Mouse (Mus musculus): Measurements from ENCODE around the gene 1700037H04Rik. TPM values are rescaled to one million over a fixed set of nuclear protein-coding genes. Genes with fewer than 3 reads are reported as not detected.
"Not testable (repeated sequence)": the region's sequence is repeated elsewhere in the genome, so short reads cannot be mapped to it uniquely, and the experiment has no call there.

Gene 1700037H04Rik
- polyA plus RNA-seq, 1 experiment from 2014 or later: 98.6 TPM

- Histone ChIP-seq H3K36me3 (peaks cover 5% of the 10 kb centered on the region; the same call in 1 of the 2 replicates), H3K4me1 (replicated peaks) (peaks cover 14% of the 10 kb centered on the region), H3K9ac (no peak overlapping the region), H3K4me3 (replicated peaks) (no peak overlapping the region), H3K9me3 (no peaks in the 10 kb centered on the region), H3K4me2 (replicated peaks) (no peak overlapping the region), H3K27me3 (replicated peaks) (no peaks in the 10 kb centered on the region), H3K27ac (no peak overlapping the region)
- ATAC-seq: no peak
- 66% methylated on average over 2 of the region's 2 CpGs for WGBS
Measured at GRCm38 (mm10) chr2:131130849-131131248, 29.0 kb downstream of the 1700037H04Rik start.

GRCm38 (mm10) chr2:131129836-131130235 is 30.0 kb downstream of the 1700037H04Rik start:
- H3K27me3 ChIP-seq (replicated peaks): no peaks in the 10 kb centered on the region
- H3K4me2 ChIP-seq (replicated peaks): no peak overlapping the region
- H3K9ac ChIP-seq: no peak overlapping the region
- ATAC-seq: no peak
- H3K36me3 ChIP-seq: peaks cover 5% of the 10 kb centered on the region; the same call in 1 of the 2 replicates
- WGBS: 56% methylated on average over 5 of the region's 5 CpGs
- H3K4me3 ChIP-seq (replicated peaks): no peak overlapping the region
- no peak overlapping the region for H3K27ac ChIP-seq
- no peaks in the 10 kb centered on the region for H3K9me3 ChIP-seq
- H3K4me1 ChIP-seq (replicated peaks): peaks cover 14% of the 10 kb centered on the region

GRCm38 (mm10) chr2:131128636-131129157 is 31.2 kb downstream of the 1700037H04Rik start:
- H3K4me3 ChIP-seq (replicated peaks): no peak overlapping the region
- WGBS: 73% methylated on average over 3 of the region's 3 CpGs
- no peak for ATAC-seq
- H3K4me2 ChIP-seq (replicated peaks): peak overlapping the region; percentile 88; the same call in 1 of the 2 replicates
- H3K9ac ChIP-seq: no peak overlapping the region
- H3K36me3 ChIP-seq: no peaks in the 10 kb centered on the region
- H3K9me3 ChIP-seq: no peaks in the 10 kb centered on the region
- no peaks in the 10 kb centered on the region for H3K27me3 ChIP-seq (replicated peaks)
- no peak overlapping the region for H3K27ac ChIP-seq
- peaks cover 16% of the 10 kb centered on the region for H3K4me1 ChIP-seq (replicated peaks)

GRCm38 (mm10) chr2:131128211-131128610 is 31.7 kb downstream of the 1700037H04Rik start:
- Histone ChIP-seq H3K9ac (no peak overlapping the region), H3K9me3 (no peaks in the 10 kb centered on the region), H3K27me3 (replicated peaks) (no peaks in the 10 kb centered on the region), H3K27ac (no peak overlapping the region), H3K4me2 (replicated peaks) (peak overlapping the region; percentile 88), H3K36me3 (no peaks in the 10 kb centered on the region), H3K4me1 (replicated peaks) (peaks cover 16% of the 10 kb centered on the region), H3K4me3 (replicated peaks) (peak overlapping the region; percentile 47)
- no peak for ATAC-seq
- WGBS: 75% methylated on average over 5 of the region's 5 CpGs

GRCm38 (mm10) chr2:131127161-131127730 is 32.6 kb downstream of the 1700037H04Rik start, which contains the start of gene Hspa12b:
Gene Hspa12b, plus strand, starts transcription at chr2:131127280.
- Histone ChIP-seq H3K27ac (peak within 1 kb of the TSS; percentile 24; the same call in 1 of the 2 replicates), H3K27me3 (replicated peaks) (no peaks in the 10 kb centered on the region), H3K4me3 (replicated peaks) (peak within 1 kb of the TSS; percentile 47), H3K9ac (peak within 1 kb of the TSS; percentile 59), H3K9me3 (no peaks in the 10 kb centered on the region), H3K36me3 (no peaks in the 10 kb centered on the region), H3K4me2 (replicated peaks) (peak within 1 kb of the TSS; percentile 88), H3K4me1 (replicated peaks) (peaks cover 16% of the 10 kb centered on the region)
- peak; percentile 95 for ATAC-seq
- WGBS: 1% methylated on average over 28 of the region's 28 CpGs

GRCm38 (mm10) chr2:131125964-131126815 is 33.7 kb downstream of the 1700037H04Rik start:
- no peaks in the 10 kb centered on the region for H3K36me3 ChIP-seq
- H3K27me3 ChIP-seq (replicated peaks): no peaks in the 10 kb centered on the region
- WGBS: 67% methylated on average over 9 of the region's 9 CpGs
- no peak overlapping the region for H3K4me3 ChIP-seq (replicated peaks)
- H3K27ac ChIP-seq: no peak overlapping the region
- H3K9me3 ChIP-seq: no peaks in the 10 kb centered on the region
- peak overlapping the region; percentile 59; the same call in 1 of the 2 replicates for H3K9ac ChIP-seq
- peaks cover 16% of the 10 kb centered on the region for H3K4me1 ChIP-seq (replicated peaks)
- no peak overlapping the region for H3K4me2 ChIP-seq (replicated peaks)
- no peak for ATAC-seq

GRCm38 (mm10) chr2:131125157-131125963 is 34.5 kb downstream of the 1700037H04Rik start:
- ATAC-seq: no peak
- H3K9me3 ChIP-seq: no peaks in the 10 kb centered on the region
- 92% methylated on average over 9 of the region's 9 CpGs for WGBS
- no peak overlapping the region for H3K4me3 ChIP-seq (replicated peaks)
- no peaks in the 10 kb centered on the region for H3K27me3 ChIP-seq (replicated peaks)
- no peak overlapping the region for H3K4me2 ChIP-seq (replicated peaks)
- no peak overlapping the region for H3K27ac ChIP-seq
- H3K9ac ChIP-seq: no peak overlapping the region
- peaks cover 16% of the 10 kb centered on the region for H3K4me1 ChIP-seq (replicated peaks)
- H3K36me3 ChIP-seq: no peaks in the 10 kb centered on the region

GRCm38 (mm10) chr2:131124166-131124565 is 35.7 kb downstream of the 1700037H04Rik start:
- no peaks in the 10 kb centered on the region for H3K36me3 ChIP-seq
- H3K27ac ChIP-seq: no peak overlapping the region
- H3K27me3 ChIP-seq (replicated peaks): no peaks in the 10 kb centered on the region
- ATAC-seq: no peak
- peaks cover 12% of the 10 kb centered on the region for H3K4me1 ChIP-seq (replicated peaks)
- no peak overlapping the region for H3K9ac ChIP-seq
- H3K9me3 ChIP-seq: no peaks in the 10 kb centered on the region
- H3K4me2 ChIP-seq (replicated peaks): no peak overlapping the region
- no peak overlapping the region for H3K4me3 ChIP-seq (replicated peaks)
- 80% methylated on average over 3 of the region's 3 CpGs for WGBS

GRCm38 (mm10) chr2:131118968-131119574 is 40.8 kb downstream of the 1700037H04Rik start:
- no peaks in the 10 kb centered on the region for H3K27me3 ChIP-seq (replicated peaks)
- H3K36me3 ChIP-seq: no peaks in the 10 kb centered on the region
- H3K9ac ChIP-seq: no peak overlapping the region
- 55% methylated on average over 2 of the region's 2 CpGs for WGBS
- H3K4me3 ChIP-seq (replicated peaks): no peak overlapping the region
- H3K9me3 ChIP-seq: no peaks in the 10 kb centered on the region
- H3K4me2 ChIP-seq (replicated peaks): no peak overlapping the region
- peak; percentile 75; the same call in 1 of the 2 replicates for ATAC-seq
- no peak overlapping the region for H3K27ac ChIP-seq
- H3K4me1 ChIP-seq (replicated peaks): no peaks in the 10 kb centered on the region

GRCm38 (mm10) chr2:131105989-131106388 is 53.9 kb downstream of the 1700037H04Rik start:
- Histone ChIP-seq H3K9me3 (no peaks in the 10 kb centered on the region), H3K4me2 (replicated peaks) (no peak overlapping the region), H3K27me3 (replicated peaks) (no peaks in the 10 kb centered on the region), H3K36me3 (no peaks in the 10 kb centered on the region), H3K9ac (no peak overlapping the region), H3K4me1 (replicated peaks) (no peaks in the 10 kb centered on the region), H3K4me3 (replicated peaks) (no peak overlapping the region), H3K27ac (no peak overlapping the region)
- no peak for ATAC-seq
- WGBS: 86% methylated on average over 5 of the region's 5 CpGs

GRCm38 (mm10) chr2:131105061-131105460 is 54.8 kb downstream of the 1700037H04Rik start:
- H3K4me3 ChIP-seq (replicated peaks); H3K27me3 ChIP-seq (replicated peaks); ATAC-seq; H3K36me3 ChIP-seq; H3K4me2 ChIP-seq (replicated peaks); H3K4me1 ChIP-seq (replicated peaks); H3K9me3 ChIP-seq; H3K9ac ChIP-seq; H3K27ac ChIP-seq: not testable (repeated sequence)
- WGBS: 67% methylated on average over 4 of the region's 4 CpGs
